Mouse (Mus musculus) lung, adult 2 months (tissue): Measurements from ENCODE around the gene Pdk4.

Source experiments
- CTCF ChIP-seq: fragments of 200-500 bp; IDR thresholded peaks from 2 replicates; pipeline ENCODE4 v1.5.1; 2011; ENCODE audit warnings: mild to moderate bottlenecking, low read length, control low read depth; ENCODE audit not compliant: insufficient read depth
- POLR2A ChIP-seq: fragments of 200-500 bp; IDR thresholded peaks from 2 replicates; pipeline ENCODE4 v1.6.1; 2011; ENCODE audit warnings: low read depth, mild to moderate bottlenecking, control low read depth, low read length, borderline replicate concordance; ENCODE audit errors: extremely low read depth

GRCm38 (mm10) chr6:5444331-5444898, 51.7 kb downstream of the Pdk4 start:
- no peak for TF ChIP-seq POLR2A
- no peak for TF ChIP-seq CTCF
